29 mouse cellular contexts compared by ENCODE assay signal in the genomic region with DNA sequence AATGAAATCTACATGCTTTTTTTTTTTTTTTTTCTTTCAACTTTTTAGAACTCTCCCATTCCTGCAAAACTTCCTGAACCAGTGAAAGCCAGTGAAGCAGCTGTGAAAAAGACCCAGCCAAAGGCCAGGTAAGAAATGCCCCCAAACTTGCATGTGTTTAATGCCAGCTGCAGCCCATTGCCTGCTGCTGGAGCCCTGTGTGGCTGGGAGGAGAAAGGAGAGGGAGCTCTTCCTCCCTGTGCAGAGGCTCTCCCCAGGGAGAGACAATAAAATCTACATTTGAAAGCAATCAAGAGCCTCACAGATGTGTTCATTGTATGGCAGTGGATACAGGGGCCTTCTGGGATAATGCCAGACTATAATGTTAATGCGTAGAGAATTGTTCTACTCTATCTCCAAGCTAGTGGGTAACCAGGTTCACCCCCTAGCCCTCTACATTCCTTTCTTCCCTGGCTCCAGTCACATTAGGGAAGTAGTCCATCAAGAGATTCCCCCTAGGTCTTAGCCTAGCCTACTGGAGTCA. TPM values are rescaled to one million over a fixed set of nuclear protein-coding genes. Genes with fewer than 3 reads are reported as not detected.
DNase-seq lines count a peak whose midpoint lies in the region; ATAC-seq and TF ChIP-seq lines count a peak whose summit lies in the region.
"Had no signal": no experiment of that assay in that cellular context is flagged by ENCODE, and none has a peak within 500 bp of the region (broad histone marks: within the 10 kb centered on the region; RNA-seq: fewer than 3 reads in every experiment).

No protein-coding gene starts in this region.

- no peak for TF ChIP-seq POLR2A in ES-Bruce4 (IDR thresholded peaks at IDR 0.05; ENCODE audit: insufficient read depth, low read length)

- peak overlapping the region; percentile 10; the same call in 1 of the 2 replicates for H3K27ac ChIP-seq in hindbrain, embryonic 13.5 days
- H3K27ac ChIP-seq in hindbrain, embryonic 10.5 days, result no peak overlapping the region
- no peak overlapping the region for H3K27ac ChIP-seq in ES-Bruce4 (ENCODE audit: insufficient read depth, low read length)
- H3K27ac ChIP-seq: embryonic facial prominence, embryonic 13.5 days; gastrocnemius, adult 2 months; heart, embryonic 15.5 days; hindbrain, embryonic 15.5 days; kidney, embryonic 15.5 days; limb, embryonic 15.5 days; liver, embryonic 13.5 days; midbrain, embryonic 12.5 days had no signal

- no peak for TF ChIP-seq CTCF in E14TG2a.4 (conservative IDR thresholded peaks at IDR 0.05; ENCODE audit: low read length)
- TF ChIP-seq CTCF in ES-Bruce4 (IDR thresholded peaks at IDR 0.05; ENCODE audit: low read depth, low read length), result no peak

- peak; percentile 78 for TF ChIP-seq EP300 in ES-Bruce4 (IDR thresholded peaks at IDR 0.05; ENCODE audit: insufficient read depth, low read depth, low read length)

- no peaks in the 10 kb centered on the region for H3K27me3 ChIP-seq in hindbrain, embryonic 13.5 days
- no peaks in the 10 kb centered on the region for H3K27me3 ChIP-seq in hindbrain, embryonic 10.5 days (ENCODE audit: insufficient read depth, poor library complexity, severe bottlenecking)
- H3K27me3 ChIP-seq in E14TG2a.4 (ENCODE audit: insufficient read depth, low read length) (no peaks in the 10 kb centered on the region), ES-Bruce4 (ENCODE audit: control insufficient read depth, insufficient read depth, low read length, poor library complexity, severe bottlenecking) (no peaks in the 10 kb centered on the region)
- H3K27me3 ChIP-seq: embryonic facial prominence, embryonic 13.5 days; heart, embryonic 15.5 days; hindbrain, embryonic 15.5 days; kidney, embryonic 15.5 days; limb, embryonic 15.5 days; liver, embryonic 13.5 days; midbrain, embryonic 12.5 days had no signal

- H3K4me1 ChIP-seq in hindbrain, embryonic 13.5 days (replicated peaks), result peaks cover 5% of the 10 kb centered on the region; the same call in 1 of the 2 replicates
- peaks cover 16% of the 10 kb centered on the region for H3K4me1 ChIP-seq in hindbrain, embryonic 10.5 days (replicated peaks)
- H3K4me1 ChIP-seq in E14TG2a.4 (replicated peaks; ENCODE audit: low read depth, low read length), result peaks cover 69% of the 10 kb centered on the region
- H3K4me1 ChIP-seq in ES-Bruce4 (ENCODE audit: control insufficient read depth, insufficient read depth, low read length), result peaks cover 3% of the 10 kb centered on the region
- H3K4me1 ChIP-seq: embryonic facial prominence, embryonic 13.5 days; heart, embryonic 15.5 days; hindbrain, embryonic 15.5 days; liver, embryonic 13.5 days had no signal

- DNase-seq in hindbrain, embryonic 10.5 days (ENCODE audit: low spot score), result no peak
- peak; percentile 94 for DNase-seq in ZHBTc4 (ENCODE audit: low read depth, low spot score)
- no peak for DNase-seq in retina, postnatal 1 day
- DNase-seq in urinary bladder, postnatal 14 days (ENCODE audit: low spot score), result no peak
- DNase-seq: adrenal gland, postnatal 10 days; cerebellum, adult 8-10 months; cerebellum, postnatal 25 days; embryo, embryonic 11 days; gastrocnemius, adult 2 months; heart, postnatal 36 days; kidney, adult 18-20 months; kidney, postnatal 25 days; liver, embryonic 13.5 days; lung, adult 18-20 months; right cerebral cortex, adult 18-20 months; thymus, postnatal 14 days had no signal

- no peak for ATAC-seq in hindbrain, embryonic 13.5 days (ENCODE audit: low FRiP score)
- ATAC-seq: forebrain, embryonic 16.5 days; lung, postnatal 0 days had no signal

- H3K4me3 ChIP-seq in hindbrain, embryonic 13.5 days, result no peak overlapping the region
- H3K4me3 ChIP-seq in hindbrain, embryonic 10.5 days, result no peak overlapping the region
- H3K4me3 ChIP-seq in E14TG2a.4 (replicated peaks; ENCODE audit: low read length), result 0 out of 2 replicates have a peak overlapping the region, but pooled peaks have one; percentile 6
- H3K4me3 ChIP-seq in ES-Bruce4 (ENCODE audit: low read depth, low read length), result no peak overlapping the region
- H3K4me3 ChIP-seq: embryonic facial prominence, embryonic 13.5 days; erythroblast, embryonic 14.5 days; gastrocnemius, adult 2 months; heart, embryonic 15.5 days; hindbrain, embryonic 15.5 days; kidney, embryonic 15.5 days; limb, embryonic 15.5 days; liver, embryonic 13.5 days; midbrain, embryonic 12.5 days; myocyte had no signal

- no peak overlapping the region for H3K9ac ChIP-seq in hindbrain, embryonic 13.5 days
- no peak overlapping the region for H3K9ac ChIP-seq in ES-Bruce4 (ENCODE audit: low read depth, poor library complexity, severe bottlenecking)
- H3K9ac ChIP-seq: embryonic facial prominence, embryonic 13.5 days; heart, embryonic 15.5 days; hindbrain, embryonic 15.5 days; kidney, embryonic 15.5 days; limb, embryonic 15.5 days; liver, embryonic 13.5 days; midbrain, embryonic 12.5 days had no signal

- 22% methylated on average over 1 of the region's 1 CpGs for WGBS in hindbrain, embryonic 13.5 days
- 52% methylated on average over 1 of the region's 1 CpGs for WGBS in hindbrain, embryonic 10.5 days

- H3K4me2 ChIP-seq in hindbrain, embryonic 13.5 days, result no peak overlapping the region
- H3K4me2 ChIP-seq: embryonic facial prominence, embryonic 13.5 days; heart, embryonic 15.5 days; hindbrain, embryonic 15.5 days; kidney, embryonic 15.5 days; limb, embryonic 15.5 days; liver, embryonic 13.5 days; midbrain, embryonic 12.5 days had no signal

- H3K36me3 ChIP-seq in hindbrain, embryonic 13.5 days, result peaks cover 51% of the 10 kb centered on the region
- H3K36me3 ChIP-seq in hindbrain, embryonic 10.5 days, result peaks cover 71% of the 10 kb centered on the region
- peaks cover 29% of the 10 kb centered on the region for H3K36me3 ChIP-seq in E14TG2a.4 (ENCODE audit: insufficient read depth, low read length)
- H3K36me3 ChIP-seq in ES-Bruce4 (ENCODE audit: control insufficient read depth, insufficient read depth, low read length, poor library complexity, severe bottlenecking), result no peaks in the 10 kb centered on the region

- no peaks in the 10 kb centered on the region for H3K9me3 ChIP-seq in hindbrain, embryonic 13.5 days
- H3K9me3 ChIP-seq in hindbrain, embryonic 10.5 days, result no peaks in the 10 kb centered on the region
- no peaks in the 10 kb centered on the region for H3K9me3 ChIP-seq in E14TG2a.4 (ENCODE audit: low read length)
- H3K9me3 ChIP-seq in ES-Bruce4 (replicated peaks; ENCODE audit: control insufficient read depth, insufficient read depth, low read length, poor library complexity, severe bottlenecking), result no peaks in the 10 kb centered on the region
- H3K9me3 ChIP-seq: embryonic facial prominence, embryonic 13.5 days; heart, embryonic 15.5 days; hindbrain, embryonic 15.5 days; kidney, embryonic 15.5 days; limb, embryonic 15.5 days; liver, embryonic 13.5 days; midbrain, embryonic 12.5 days had no signal

RNA-seq across cellular contexts. Expression of gene Nfu1, which starts 58.2 kb away (rescaled TPM):
- 126 and 130 TPM in 2 replicates for polyA plus RNA-seq in hindbrain, embryonic 13.5 days (2015; fragmentation: Nextera tagmentation; extraction: Ambion mirVana)
- 90.6 and 104 TPM in 2 replicates for polyA plus RNA-seq in hindbrain, embryonic 10.5 days (2016; fragmentation: Nextera tagmentation; extraction: Ambion mirVana)
- polyA plus RNA-seq in ES-Bruce4 (2011; ENCODE audit: insufficient read depth, insufficient read length, low read depth, missing spikeins), result 77.5 and 78.1 TPM in 2 replicates
